Mouse (Mus musculus) testis, adult 2 months (tissue): ENCODE measurements around the gene Ifna6.
"Not testable (repeated sequence)": the region's sequence is repeated elsewhere in the genome, so short reads cannot be mapped to it uniquely, and the experiment has no call there.

ENCODE experiments used
- CTCF ChIP-seq: fragments of 200-500 bp; IDR thresholded peaks from 2 replicates; pipeline ENCODE4 v1.5.1; 2012; ENCODE audit warnings: low read depth, mild to moderate bottlenecking, inconsistent platforms, low read length, moderate library complexity; ENCODE audit not compliant: control insufficient read depth, insufficient read depth, insufficient replicate concordance
- POLR2A ChIP-seq: fragments of 200-500 bp; IDR thresholded peaks from 2 replicates; pipeline ENCODE4 v1.6.1; 2012; ENCODE audit warnings: low read depth, mild to moderate bottlenecking, inconsistent platforms, low read length, moderate library complexity; ENCODE audit not compliant: control insufficient read depth

- TF ChIP-seq CTCF, POLR2A: not testable (repeated sequence)
Observed at GRCm38 (mm10) chr4:88782335-88782734, 44.9 kb upstream of the Ifna6 start.
